In the genomic region with DNA sequence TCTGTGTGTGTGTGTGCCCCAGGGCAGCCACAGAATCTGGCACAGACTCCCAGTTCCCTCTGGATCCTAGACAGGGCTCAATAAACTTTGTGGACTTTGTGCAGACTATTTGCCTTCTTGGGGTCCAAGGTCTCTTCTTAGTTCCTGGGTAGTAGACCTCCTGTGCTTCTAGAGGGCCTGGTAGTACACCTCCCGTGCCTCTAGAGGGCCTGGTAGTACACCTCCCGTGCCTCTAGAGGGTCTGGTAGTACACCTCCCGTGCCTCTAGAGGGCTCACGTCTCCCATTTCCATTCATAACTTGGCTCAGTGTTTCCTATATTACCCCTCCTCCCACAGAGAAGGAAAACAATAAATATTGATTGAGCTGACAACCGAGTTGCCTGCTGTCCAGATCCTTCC, we compare ENCODE assay signal across 8 mouse cellular contexts. TPM values are rescaled to one million over a fixed set of nuclear protein-coding genes. Genes with fewer than 3 reads are reported as not detected.
DNase-seq lines count a peak whose midpoint lies in the region; ATAC-seq lines count a peak whose summit lies in the region.
"Had no signal": no experiment of that assay in that cellular context is flagged by ENCODE, and none has a peak within 500 bp of the region (broad histone marks: within the 10 kb centered on the region; RNA-seq: fewer than 3 reads in every experiment).

No protein-coding gene starts in this region.

- no peaks in the 10 kb centered on the region for H3K9me3 ChIP-seq in intestine, embryonic 15.5 days

- DNase-seq in left cerebral cortex, postnatal 14 days (ENCODE audit: low spot score in 2 of 2) = peak; percentile 53 to 72
- no peak for DNase-seq in left cerebral cortex, postnatal 36 days (ENCODE audit: low spot score in 2 of 2)
- peak; percentile 78 for DNase-seq in ES-CJ7 (ENCODE audit: low read depth, low spot score)
- DNase-seq in ZHBTc4 (ENCODE audit: low read depth, low spot score) = peak; percentile 85
- peak; percentile 75 for DNase-seq in lung, postnatal 36 days
- no peak for DNase-seq in gastrocnemius, postnatal 36 days

- H3K9ac ChIP-seq in intestine, embryonic 15.5 days = no peak overlapping the region

- H3K27me3 ChIP-seq in intestine, embryonic 15.5 days (replicated peaks) = no peaks in the 10 kb centered on the region

- H3K4me2 ChIP-seq in intestine, embryonic 15.5 days (replicated peaks) = no peak overlapping the region

- 20% methylated on average over 5 of the region's 5 CpGs for WGBS in intestine, embryonic 15.5 days

- ATAC-seq in intestine, embryonic 15.5 days = peak; percentile 89

- no peak overlapping the region for H3K4me3 ChIP-seq in intestine, embryonic 15.5 days (replicated peaks)

- H3K36me3 ChIP-seq in intestine, embryonic 15.5 days = no peaks in the 10 kb centered on the region

- intact Hi-C loops in left cerebral cortex, postnatal 14 days (cut with DNase I) = no loop called here
- intact Hi-C loops in left cerebral cortex, postnatal 36 days (cut with DNase I) = no loop called here
- intact Hi-C loops in gastrocnemius, postnatal 36 days (cut with DNase I) = no loop called here

- no peak overlapping the region for H3K27ac ChIP-seq in intestine, embryonic 15.5 days

- no peaks in the 10 kb centered on the region; the same call in 1 of the 2 replicates for H3K4me1 ChIP-seq in intestine, embryonic 15.5 days (replicated peaks)

RNA-seq across cellular contexts. Expression of a gene that starts 4.9 kb away (rescaled TPM):
- total RNA-seq in left cerebral cortex, postnatal 14 days (2021) = under 1 TPM; 0.68 to 0.79 TPM
- 1 to 10 TPM; 1.4 to 1.6 TPM for total RNA-seq in left cerebral cortex, postnatal 36 days (2021)
- polyA plus RNA-seq in intestine, embryonic 15.5 days (2015; fragmentation: Nextera tagmentation; extraction: Ambion mirVana) = 0.05 TPM in 1 of 2 replicates, not detected in the other
- total RNA-seq in gastrocnemius, postnatal 36 days (2021) = not detected
- total RNA-seq: neutrophil, adult 5-6 weeks had no signal

RNA-seq across cellular contexts. Expression of a gene that starts 10.4 kb away (rescaled TPM):
- not detected for total RNA-seq in left cerebral cortex, postnatal 14 days (2021)
- not detected for total RNA-seq in left cerebral cortex, postnatal 36 days (2021)
- not detected in 2 replicates for polyA plus RNA-seq in intestine, embryonic 15.5 days (2015; fragmentation: Nextera tagmentation; extraction: Ambion mirVana)
- total RNA-seq in gastrocnemius, postnatal 36 days (2021) = not detected
- total RNA-seq: neutrophil, adult 5-6 weeks had no signal

RNA-seq across cellular contexts. Expression of a gene that starts 23.8 kb away (rescaled TPM):
- total RNA-seq in left cerebral cortex, postnatal 14 days (2021) = under 1 TPM; 0.55 to 0.72 TPM
- 1 to 10 TPM in 1 of 2 experiments, under 1 TPM in 1; 0.79 to 2.5 TPM for total RNA-seq in left cerebral cortex, postnatal 36 days (2021)
- polyA plus RNA-seq in intestine, embryonic 15.5 days (2015; fragmentation: Nextera tagmentation; extraction: Ambion mirVana) = 0.40 and 0.80 TPM in 2 replicates
- not detected for total RNA-seq in gastrocnemius, postnatal 36 days (2021)
- total RNA-seq: neutrophil, adult 5-6 weeks had no signal

RNA-seq across cellular contexts. Expression of a gene that starts 39.9 kb away (rescaled TPM):
- 1 to 10 TPM; 8.1 to 9.1 TPM for total RNA-seq in left cerebral cortex, postnatal 14 days (2021)
- 10 to 100 TPM; 10.1 to 15.2 TPM for total RNA-seq in left cerebral cortex, postnatal 36 days (2021)
- polyA plus RNA-seq in intestine, embryonic 15.5 days (2015; fragmentation: Nextera tagmentation; extraction: Ambion mirVana) = 15.4 and 15.8 TPM in 2 replicates
- 1 to 10 TPM; 1.4 to 2.8 TPM for total RNA-seq in gastrocnemius, postnatal 36 days (2021)

RNA-seq across cellular contexts. Expression of a gene that starts 40.2 kb away (rescaled TPM):
- 1 to 10 TPM; 8.6 to 9.5 TPM for total RNA-seq in left cerebral cortex, postnatal 14 days (2021)
- total RNA-seq in left cerebral cortex, postnatal 36 days (2021) = 10 to 100 TPM in 1 of 2 experiments, 1 to 10 TPM in 1; 9.0 to 13.4 TPM
- polyA plus RNA-seq in intestine, embryonic 15.5 days (2015; fragmentation: Nextera tagmentation; extraction: Ambion mirVana) = 63.6 and 66.4 TPM in 2 replicates
- 1 to 10 TPM; 1.5 to 2.0 TPM for total RNA-seq in gastrocnemius, postnatal 36 days (2021)

Comparison
In these comparisons a context has a peak if more than half of its experiments do, and no peak if none do; other contexts are left out.
1. DNase-seq: peak in left cerebral cortex, postnatal 14 days (2 of 2), ES-CJ7 (single experiment), ZHBTc4 (single experiment) and lung, postnatal 36 days (single experiment); none in left cerebral cortex, postnatal 36 days (0 of 2) and gastrocnemius, postnatal 36 days (0 of 2).